Mouse (Mus musculus) midbrain, embryonic 14.5 days (tissue): Measurements from ENCODE around the gene 6030468B19Rik. TPM values are rescaled to one million over a fixed set of nuclear protein-coding genes. Genes with fewer than 3 reads are reported as not detected.

ENCODE experiments used
- ATAC-seq: fragments of 200-750 bp; cut with Nextera tagmentation; 2 replicates; pipeline ENCODE4 v1.8.0; 2017; ENCODE audit warnings: moderate number of reproducible peaks, moderate library complexity; ENCODE audit not compliant: low FRiP score, low TSS enrichment
- DNase-seq: peaks from one replicate; pipeline ENCODE4 v3.0.0-alpha.2; 2015
- H3K27ac ChIP-seq: fragments of 300-500 bp; sonication (generic); replicated peaks from 2 replicates; pipeline ENCODE4 v1.5.1; 2014; ENCODE audit warnings: mild to moderate bottlenecking, low read depth, low read length, moderate library complexity
- H3K27me3 ChIP-seq: fragments of 300-500 bp; sonication (generic); 2 replicates; pipeline ENCODE4 v1.6.1; 2014; ENCODE audit warnings: low read length, control low read depth, mixed read lengths; ENCODE audit not compliant: control insufficient read depth, insufficient read depth
- H3K36me3 ChIP-seq: fragments of 300-500 bp; sonication (generic); 2 replicates; pipeline ENCODE4 v1.6.1; 2014; ENCODE audit warnings: low read length, control low read depth; ENCODE audit not compliant: control insufficient read depth, insufficient read depth
- H3K4me1 ChIP-seq: fragments of 300-500 bp; sonication (generic); 2 replicates; pipeline ENCODE4 v1.6.1; 2014; ENCODE audit warnings: mild to moderate bottlenecking, antibody characterized with exemption, low read length, control low read depth; ENCODE audit not compliant: control insufficient read depth, insufficient read depth
- H3K4me2 ChIP-seq: fragments of 300-500 bp; sonication (generic); 2 replicates; pipeline ENCODE4 v1.6.1; 2014; ENCODE audit warnings: mild to moderate bottlenecking, low read length, moderate library complexity
- H3K4me3 ChIP-seq: fragments of 300-500 bp; sonication (generic); replicated peaks from 2 replicates; pipeline ENCODE4 v1.5.1; 2014; ENCODE audit warnings: low read depth, low read length
- H3K9ac ChIP-seq: fragments of 300-500 bp; sonication (generic); replicated peaks from 2 replicates; pipeline ENCODE4 v1.6.1; 2014; ENCODE audit warnings: mild to moderate bottlenecking, low read length, moderate library complexity
- H3K9me3 ChIP-seq: fragments of 300-500 bp; sonication (generic); 2 replicates; pipeline ENCODE4 v1.6.1; 2016; ENCODE audit warnings: low read length, control low read depth, mixed read lengths; ENCODE audit not compliant: control insufficient read depth
- WGBS: fragments of 180-500 bp; shearing (Covaris S2); extraction: QIAGEN DNeasy Blood & Tissue Kit; methylation state at CpG from one replicate; pipeline ENCODE4 v1.1.7; 2014; 5-methylcytosine and 5-hydroxymethylcytosine counted together
- polyA plus RNA-seq: library from polyadenylated mRNA; unstranded; fragments of >200 nt; fragmentation: Nextera tagmentation; extraction: Ambion mirVana; gene quantifications from 2 replicates; pipeline ENCODE4 v1.2.1, GENCODE M21; 2014

Gene 6030468B19Rik
- polyA plus RNA-seq = not detected in 2 replicates

DNA sequence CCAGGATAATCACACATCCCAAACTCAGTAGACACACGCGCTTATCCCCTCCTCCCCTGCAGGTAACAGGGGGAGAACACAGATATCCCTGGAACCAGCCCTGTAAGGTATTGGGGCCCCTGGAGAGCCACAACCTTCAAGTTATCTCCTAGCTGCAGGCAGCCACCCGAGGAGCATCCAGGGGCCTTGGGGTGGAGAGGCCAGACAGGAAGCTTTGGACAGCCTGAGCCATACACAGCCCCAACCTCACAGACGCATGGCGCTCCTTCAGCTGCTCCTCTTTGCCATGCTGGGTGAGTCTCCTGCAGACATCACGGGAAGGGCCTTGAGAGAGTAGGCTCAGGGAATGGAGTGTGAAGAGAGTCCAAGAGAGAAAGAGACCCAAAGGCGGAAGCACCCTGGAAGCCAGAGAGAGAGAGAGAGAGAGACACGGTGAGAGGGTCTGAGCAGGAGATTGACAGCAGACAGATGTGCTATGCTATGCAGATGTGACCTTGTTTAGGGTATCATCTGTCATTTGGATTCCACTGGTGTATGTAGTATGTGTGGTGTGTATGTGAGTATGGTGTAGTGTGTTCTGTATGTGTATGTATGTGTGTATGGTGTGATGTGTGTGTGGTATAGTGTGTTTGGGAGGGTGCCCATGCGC is at the start of gene 6030468B19Rik:
TSS of gene 6030468B19Rik (plus strand) at position 150 of the 649 bp plus-strand sequence.
- Histone ChIP-seq H3K27me3 (no peaks in the 10 kb centered on the region), H3K36me3 (no peaks in the 10 kb centered on the region), H3K9me3 (no peaks in the 10 kb centered on the region), H3K9ac (no peak within 1 kb of the TSS), H3K4me3 (no peak within 1 kb of the TSS), H3K4me2 (no peak within 1 kb of the TSS), H3K4me1 (no peaks in the 10 kb centered on the region), H3K27ac (no peak within 1 kb of the TSS)
- 66% methylated on average over 9 of the region's 9 CpGs for WGBS
- no peak for ATAC-seq
- no peak for DNase-seq

DNA sequence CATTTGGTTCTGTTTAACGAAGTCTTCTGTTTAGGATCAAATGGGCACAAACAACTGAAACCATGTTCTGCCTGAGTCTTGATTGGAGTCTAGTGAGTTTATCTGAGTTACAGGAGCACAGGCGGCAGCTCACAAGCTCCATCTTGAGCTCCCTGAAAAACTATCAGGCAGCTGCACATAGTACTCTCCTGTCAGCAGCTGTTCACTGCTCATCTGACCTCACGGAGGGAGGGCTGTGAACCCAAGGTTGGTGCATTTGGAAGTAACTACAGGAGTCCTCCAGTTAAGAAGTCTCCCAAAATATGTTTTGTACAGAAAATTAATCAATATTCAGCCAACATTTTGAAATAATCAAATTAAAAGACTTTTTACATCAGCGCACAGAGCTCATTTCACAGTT is 48.8 kb upstream of the 6030468B19Rik start:
- WGBS = 89% methylated on average over 4 of the region's 4 CpGs
- DNase-seq (no peak), ATAC-seq (no peak)
- no peak overlapping the region for H3K9ac ChIP-seq
- peaks cover 98% of the 10 kb centered on the region for H3K36me3 ChIP-seq
- no peaks in the 10 kb centered on the region for H3K9me3 ChIP-seq
- H3K4me3 ChIP-seq = no peak overlapping the region
- H3K4me2 ChIP-seq = no peak overlapping the region
- no peak overlapping the region for H3K27ac ChIP-seq
- H3K27me3 ChIP-seq = no peaks in the 10 kb centered on the region
- no peaks in the 10 kb centered on the region for H3K4me1 ChIP-seq

DNA sequence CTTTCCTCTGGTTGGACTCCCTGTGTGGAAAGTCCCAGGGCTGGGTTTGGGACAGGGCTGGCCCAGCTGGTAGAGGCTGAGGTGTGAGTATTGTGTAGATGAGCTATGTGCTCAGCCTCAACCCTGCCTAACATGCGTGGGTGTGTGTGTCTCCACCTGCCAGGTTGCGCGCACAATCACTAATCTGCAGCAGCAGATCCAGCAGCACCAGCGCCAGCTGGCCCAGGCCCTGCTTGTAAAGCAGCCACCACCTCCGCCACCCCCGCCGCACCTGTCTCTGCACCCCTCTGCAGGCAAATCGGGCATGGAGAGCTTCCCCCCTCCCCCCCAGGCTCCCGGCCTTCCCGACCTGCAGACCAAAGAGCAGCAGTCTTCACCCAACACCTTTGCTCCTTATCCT is 48.0 kb upstream of the 6030468B19Rik start:
- H3K27me3 ChIP-seq = no peaks in the 10 kb centered on the region
- no peak overlapping the region for H3K4me3 ChIP-seq
- H3K4me1 ChIP-seq = no peaks in the 10 kb centered on the region
- no peak overlapping the region for H3K4me2 ChIP-seq
- WGBS = 94% methylated on average over 10 of the region's 10 CpGs
- no peak overlapping the region for H3K9ac ChIP-seq
- no peak overlapping the region for H3K27ac ChIP-seq
- H3K36me3 ChIP-seq = peaks cover 98% of the 10 kb centered on the region
- no peaks in the 10 kb centered on the region for H3K9me3 ChIP-seq
- ATAC-seq (no peak), DNase-seq (no peak)

DNA sequence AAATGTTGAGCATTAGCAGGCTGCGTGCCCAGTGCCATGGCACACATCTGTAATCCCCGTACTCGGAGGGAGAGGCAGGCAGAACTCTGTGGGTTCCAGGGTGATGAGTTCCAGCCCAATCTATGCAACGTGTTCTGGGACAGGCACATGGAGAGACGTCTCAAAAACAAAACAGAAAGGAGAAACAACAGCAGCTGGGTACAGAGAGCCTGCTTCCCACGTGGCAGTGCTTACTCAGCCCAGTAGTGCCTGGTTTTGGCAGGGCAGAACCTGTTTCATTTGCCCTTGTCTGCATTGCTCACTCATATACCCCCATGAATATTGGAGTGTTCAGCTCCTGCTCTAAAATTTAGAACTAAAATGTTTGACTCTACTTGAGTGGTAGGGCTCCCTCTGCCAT is 45.9 kb upstream of the 6030468B19Rik start:
- Histone ChIP-seq H3K4me2 (no peak overlapping the region), H3K36me3 (peaks cover 98% of the 10 kb centered on the region), H3K9me3 (no peaks in the 10 kb centered on the region), H3K9ac (no peak overlapping the region), H3K4me3 (no peak overlapping the region), H3K27me3 (no peaks in the 10 kb centered on the region), H3K27ac (no peak overlapping the region), H3K4me1 (no peaks in the 10 kb centered on the region)
- DNase-seq (no peak), ATAC-seq (no peak)
- 91% methylated on average over 6 of the region's 6 CpGs for WGBS

DNA sequence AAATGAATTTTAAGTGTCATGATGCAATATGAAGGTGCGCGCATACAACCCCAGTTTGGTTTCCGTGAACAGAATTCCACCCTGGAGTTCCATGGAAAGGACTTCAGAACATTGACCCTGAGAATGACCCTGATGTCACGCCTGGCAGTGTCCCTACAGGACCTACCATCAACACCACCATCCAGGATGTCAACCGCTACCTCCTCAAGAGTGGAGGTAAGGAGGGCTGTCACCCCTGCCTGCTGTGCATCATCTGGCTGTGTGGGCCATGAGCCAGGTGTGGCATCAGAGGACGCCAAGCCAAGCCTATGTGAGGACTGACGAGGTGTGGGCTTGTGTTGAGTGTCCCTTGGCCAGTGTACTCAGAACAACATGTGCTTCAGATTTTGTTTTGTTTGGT is 41.6 kb upstream of the 6030468B19Rik start:
- H3K4me3 ChIP-seq = no peak overlapping the region
- H3K27ac ChIP-seq = no peak overlapping the region
- peaks cover 98% of the 10 kb centered on the region for H3K36me3 ChIP-seq
- no peak for ATAC-seq
- no peak for DNase-seq
- H3K4me2 ChIP-seq = no peak overlapping the region
- H3K9ac ChIP-seq = no peak overlapping the region
- no peaks in the 10 kb centered on the region for H3K4me1 ChIP-seq
- H3K9me3 ChIP-seq = no peaks in the 10 kb centered on the region
- 96% methylated on average over 7 of the region's 7 CpGs for WGBS
- H3K27me3 ChIP-seq = no peaks in the 10 kb centered on the region

DNA sequence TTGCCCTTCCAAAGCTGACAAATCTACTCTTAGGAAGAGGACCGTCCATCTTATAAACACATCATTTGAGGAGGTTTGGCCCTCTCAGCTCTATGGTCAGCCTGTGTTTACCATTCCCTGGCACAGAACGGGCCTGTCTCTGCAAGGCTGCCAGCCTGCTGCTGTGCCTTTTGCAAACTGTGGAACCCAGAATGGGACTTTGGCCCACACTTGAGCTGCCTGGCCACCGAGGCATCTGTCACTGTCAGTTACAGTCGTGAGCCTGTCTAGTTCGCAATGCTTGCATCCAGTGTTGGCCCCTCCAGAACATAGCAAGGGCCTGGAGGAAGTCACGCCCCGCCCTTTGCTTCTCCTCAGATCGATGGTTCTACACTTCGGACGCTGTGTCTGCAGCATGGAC is 38.2 kb upstream of the 6030468B19Rik start:
- no peak overlapping the region for H3K9ac ChIP-seq
- H3K4me3 ChIP-seq = no peak overlapping the region
- H3K4me2 ChIP-seq = no peak overlapping the region
- H3K4me1 ChIP-seq = no peaks in the 10 kb centered on the region
- H3K27me3 ChIP-seq = no peaks in the 10 kb centered on the region
- ATAC-seq (no peak), DNase-seq (no peak)
- H3K27ac ChIP-seq = no peak overlapping the region
- 96% methylated on average over 10 of the region's 10 CpGs for WGBS
- H3K9me3 ChIP-seq = no peaks in the 10 kb centered on the region
- peaks cover 97% of the 10 kb centered on the region for H3K36me3 ChIP-seq

DNA sequence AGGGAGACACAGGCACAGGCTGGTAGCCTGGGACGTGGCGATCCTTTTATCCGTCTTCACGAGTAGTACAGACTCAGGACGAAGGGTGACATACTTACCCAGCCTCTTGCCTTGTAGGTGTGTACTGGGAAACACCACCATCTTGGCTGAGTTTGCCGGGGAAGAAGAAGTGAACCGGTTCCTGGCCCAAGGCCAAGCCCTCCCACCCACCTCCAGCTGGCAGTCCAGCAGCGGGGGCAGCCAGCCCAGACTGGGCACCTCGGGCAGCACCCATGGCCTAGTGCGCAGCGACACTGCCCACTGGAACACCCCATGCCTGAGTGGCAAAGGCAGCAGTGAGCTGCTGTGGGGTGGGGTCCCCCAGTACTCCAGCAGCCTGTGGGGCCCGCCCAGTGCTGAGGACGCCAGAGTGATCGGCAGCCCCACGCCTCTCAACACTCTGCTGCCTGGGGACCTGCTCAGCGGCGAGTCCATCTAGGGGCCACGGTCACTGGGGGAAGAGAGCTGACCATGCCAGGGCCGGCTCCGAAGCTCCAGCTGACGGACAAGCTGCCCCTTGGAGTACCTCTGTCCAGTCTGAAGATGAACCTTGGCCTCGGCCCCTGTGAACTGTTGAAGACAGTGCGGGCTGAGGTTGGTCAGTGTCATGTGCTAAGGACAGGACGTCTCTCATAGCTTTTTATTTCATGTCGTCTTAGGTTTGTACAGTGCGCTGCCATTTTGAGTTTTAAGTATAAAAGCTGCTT is 36.9 kb upstream of the 6030468B19Rik start:
- peaks cover 97% of the 10 kb centered on the region for H3K36me3 ChIP-seq
- no peaks in the 10 kb centered on the region for H3K4me1 ChIP-seq
- no peak overlapping the region for H3K27ac ChIP-seq
- no peak for ATAC-seq
- H3K27me3 ChIP-seq = no peaks in the 10 kb centered on the region
- H3K9me3 ChIP-seq = no peaks in the 10 kb centered on the region
- H3K4me2 ChIP-seq = no peak overlapping the region
- WGBS = 91% methylated on average over 26 of the region's 26 CpGs
- no peak overlapping the region for H3K4me3 ChIP-seq
- no peak overlapping the region for H3K9ac ChIP-seq
- no peak for DNase-seq

DNA sequence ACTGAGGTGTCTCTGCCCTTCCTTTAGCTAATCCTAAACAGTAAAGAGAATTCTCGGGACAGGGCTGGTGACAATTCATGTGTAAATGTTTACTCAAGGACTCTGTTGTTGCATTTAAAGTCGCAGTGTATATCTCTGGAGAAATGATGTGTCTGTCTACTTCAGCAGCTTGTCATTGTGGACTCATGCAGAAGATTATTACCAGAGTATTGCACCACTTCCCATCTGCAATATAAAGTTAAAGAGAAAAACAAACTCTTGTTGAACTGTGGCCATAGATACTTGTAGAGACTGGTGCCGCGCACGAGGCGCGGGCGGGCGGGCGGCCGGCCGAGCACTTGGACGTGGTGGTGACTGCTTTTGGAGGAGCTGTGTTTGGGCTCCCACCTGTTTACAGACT is 35.7 kb upstream of the 6030468B19Rik start:
- no peak for DNase-seq
- Histone ChIP-seq H3K27me3 (no peaks in the 10 kb centered on the region), H3K27ac (no peak overlapping the region), H3K4me3 (no peak overlapping the region), H3K4me1 (no peaks in the 10 kb centered on the region), H3K4me2 (no peak overlapping the region), H3K36me3 (peaks cover 95% of the 10 kb centered on the region), H3K9me3 (no peaks in the 10 kb centered on the region), H3K9ac (no peak overlapping the region)
- WGBS = 88% methylated on average over 13 of the region's 13 CpGs
- ATAC-seq = no peak

DNA sequence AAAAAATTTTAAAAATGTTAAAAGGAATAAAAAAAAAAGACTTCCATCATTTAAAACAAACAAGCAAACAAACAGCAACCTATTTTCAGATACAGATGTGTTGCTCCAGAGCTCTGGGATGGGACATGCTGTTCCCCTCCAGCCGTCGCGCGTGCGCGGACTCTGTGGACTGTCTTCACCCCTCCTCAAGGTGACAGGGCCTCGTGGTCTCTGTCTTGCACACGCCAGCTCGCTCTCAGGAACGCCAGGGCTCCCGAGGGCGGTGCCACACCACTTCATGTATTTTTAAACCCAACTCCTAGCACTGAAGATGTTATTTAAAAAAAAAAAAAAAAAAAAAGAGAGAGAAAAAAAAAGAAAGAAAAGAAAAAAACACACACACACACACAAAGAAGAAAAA is 35.2 kb upstream of the 6030468B19Rik start:
- H3K27me3 ChIP-seq = no peaks in the 10 kb centered on the region
- H3K4me3 ChIP-seq = no peak overlapping the region
- no peaks in the 10 kb centered on the region for H3K9me3 ChIP-seq
- H3K27ac ChIP-seq = no peak overlapping the region
- no peak overlapping the region for H3K4me2 ChIP-seq
- peaks cover 93% of the 10 kb centered on the region for H3K36me3 ChIP-seq
- no peaks in the 10 kb centered on the region for H3K4me1 ChIP-seq
- no peak overlapping the region for H3K9ac ChIP-seq
- no peak for ATAC-seq
- DNase-seq = no peak
- 81% methylated on average over 12 of the region's 12 CpGs for WGBS
